Mouse (Mus musculus) midbrain, embryonic 16.5 days (tissue): ENCODE results near the gene Spp2. TPM values are rescaled to one million over a fixed set of nuclear protein-coding genes. Genes with fewer than 3 reads are reported as not detected.

Experiments
- ATAC-seq: fragments of 200-750 bp; cut with Nextera tagmentation; 2 replicates; pipeline ENCODE4 v1.8.0; 2017; ENCODE audit warnings: moderate TSS enrichment
- H3K27ac ChIP-seq: fragments of 300-500 bp; sonication (generic); 2 replicates; pipeline ENCODE4 v1.5.1; 2014; ENCODE audit warnings: mild to moderate bottlenecking, low read length, mixed read lengths
- H3K27me3 ChIP-seq: fragments of 300-500 bp; sonication (generic); 2 replicates; pipeline ENCODE4 v1.6.1; 2014; ENCODE audit warnings: low read depth, low read length, mixed read lengths; ENCODE audit not compliant: control insufficient read depth, insufficient read depth
- H3K36me3 ChIP-seq: fragments of 300-500 bp; sonication (generic); 2 replicates; pipeline ENCODE4 v1.6.1; 2014; ENCODE audit warnings: mild to moderate bottlenecking, low read length, moderate library complexity, mixed read lengths; ENCODE audit not compliant: control insufficient read depth, insufficient read depth
- H3K4me1 ChIP-seq: fragments of 300-500 bp; sonication (generic); 2 replicates; pipeline ENCODE4 v1.6.1; 2014; ENCODE audit warnings: mild to moderate bottlenecking, low read length, mixed read lengths; ENCODE audit not compliant: control insufficient read depth, insufficient read depth
- H3K4me2 ChIP-seq: fragments of 300-500 bp; sonication (generic); 2 replicates; pipeline ENCODE4 v1.6.1; 2014; ENCODE audit warnings: mild to moderate bottlenecking, low read length, mixed read lengths
- H3K4me3 ChIP-seq: fragments of 300-500 bp; sonication (generic); 2 replicates; pipeline ENCODE4 v1.5.1; 2014; ENCODE audit warnings: low read depth, mild to moderate bottlenecking, low read length, moderate library complexity, mixed read lengths
- H3K9ac ChIP-seq: fragments of 300-500 bp; sonication (generic); 2 replicates; pipeline ENCODE4 v1.6.1; 2014; ENCODE audit warnings: low read depth, low read length, mixed read lengths
- H3K9me3 ChIP-seq: fragments of 300-500 bp; sonication (generic); replicated peaks from 2 replicates; pipeline ENCODE4 v1.6.1; 2014; ENCODE audit warnings: mild to moderate bottlenecking, low read length, mixed read lengths; ENCODE audit not compliant: control insufficient read depth, poor library complexity, severe bottlenecking
- WGBS: fragments of 180-500 bp; shearing (Covaris S2); extraction: QIAGEN DNeasy Blood & Tissue Kit; methylation state at CpG from one replicate; pipeline ENCODE4 v1.1.7; 2014; 5-methylcytosine and 5-hydroxymethylcytosine counted together
- polyA plus RNA-seq: library from polyadenylated mRNA; unstranded; fragments of >200 nt; fragmentation: Nextera tagmentation; extraction: Ambion mirVana; gene quantifications from 2 replicates; pipeline ENCODE4 v1.2.1, GENCODE M21; 2015

Gene Spp2
- polyA plus RNA-seq, 1 experiment from 2014 or later = 0.74 TPM

- 94% methylated on average over 4 of the region's 4 CpGs for WGBS
- H3K27ac ChIP-seq = no peak overlapping the region
- no peaks in the 10 kb centered on the region; the same call in 1 of the 2 replicates for H3K9me3 ChIP-seq
- peaks cover 9% of the 10 kb centered on the region; the same call in 1 of the 2 replicates for H3K4me1 ChIP-seq
- no peak overlapping the region for H3K4me2 ChIP-seq
- H3K27me3 ChIP-seq = no peaks in the 10 kb centered on the region
- H3K4me3 ChIP-seq = no peak overlapping the region
- no peak overlapping the region for H3K9ac ChIP-seq
- no peaks in the 10 kb centered on the region for H3K36me3 ChIP-seq
- ATAC-seq = no peak
Measured at GRCm38 (mm10) chr1:88459196-88459595, 52.4 kb downstream of the Spp2 start.

GRCm38 (mm10) chr1:88459655-88460054 lies 52.9 kb downstream of the Spp2 start:
- no peak overlapping the region for H3K27ac ChIP-seq
- H3K4me1 ChIP-seq = peaks cover 9% of the 10 kb centered on the region; the same call in 1 of the 2 replicates
- no peaks in the 10 kb centered on the region; the same call in 1 of the 2 replicates for H3K9me3 ChIP-seq
- H3K36me3 ChIP-seq = no peaks in the 10 kb centered on the region
- ATAC-seq = no peak
- no peak overlapping the region for H3K4me2 ChIP-seq
- H3K27me3 ChIP-seq = no peaks in the 10 kb centered on the region
- WGBS = 79% methylated on average over 5 of the region's 5 CpGs
- H3K9ac ChIP-seq = no peak overlapping the region
- H3K4me3 ChIP-seq = no peak overlapping the region

- Histone ChIP-seq H3K4me2 (no peak overlapping the region), H3K9ac (no peak overlapping the region), H3K4me1 (peaks cover 9% of the 10 kb centered on the region; the same call in 1 of the 2 replicates), H3K36me3 (no peaks in the 10 kb centered on the region), H3K4me3 (no peak overlapping the region), H3K27ac (peak overlapping the region; percentile 40), H3K27me3 (no peaks in the 10 kb centered on the region), H3K9me3 (no peaks in the 10 kb centered on the region; the same call in 1 of the 2 replicates)
- ATAC-seq = peak; percentile 41; the same call in 1 of the 2 replicates
- 19% methylated on average over 1 of the region's 1 CpGs for WGBS
Measured at GRCm38 (mm10) chr1:88461096-88461495, 54.3 kb downstream of the Spp2 start.

- 39% methylated on average over 6 of the region's 6 CpGs for WGBS
- Histone ChIP-seq H3K4me2 (no peak overlapping the region), H3K27ac (no peak overlapping the region), H3K4me3 (no peak overlapping the region), H3K4me1 (peaks cover 6% of the 10 kb centered on the region; the same call in 1 of the 2 replicates), H3K9me3 (no peaks in the 10 kb centered on the region; the same call in 1 of the 2 replicates), H3K36me3 (no peaks in the 10 kb centered on the region), H3K9ac (no peak overlapping the region), H3K27me3 (no peaks in the 10 kb centered on the region)
- no peak for ATAC-seq
Measured at GRCm38 (mm10) chr1:88462484-88462883, 55.7 kb downstream of the Spp2 start.

- no peaks in the 10 kb centered on the region for H3K27me3 ChIP-seq
- H3K4me3 ChIP-seq = no peak overlapping the region
- WGBS = 89% methylated on average over 3 of the region's 3 CpGs
- no peak overlapping the region for H3K9ac ChIP-seq
- peaks cover 6% of the 10 kb centered on the region; the same call in 1 of the 2 replicates for H3K4me1 ChIP-seq
- no peaks in the 10 kb centered on the region; the same call in 1 of the 2 replicates for H3K9me3 ChIP-seq
- no peak overlapping the region for H3K27ac ChIP-seq
- no peak overlapping the region for H3K4me2 ChIP-seq
- H3K36me3 ChIP-seq = no peaks in the 10 kb centered on the region
- ATAC-seq = no peak
Measured at GRCm38 (mm10) chr1:88463241-88463640, 56.5 kb downstream of the Spp2 start.

- no peak overlapping the region for H3K27ac ChIP-seq
- 84% methylated on average over 6 of the region's 6 CpGs for WGBS
Measured at GRCm38 (mm10) chr1:88464109-88464905, 57.5 kb downstream of the Spp2 start.

GRCm38 (mm10) chr1:88465722-88466121 lies 59.0 kb downstream of the Spp2 start:
- no peak for ATAC-seq

More at GRCm38 (mm10) chr1:88464109-88464905, 57.5 kb downstream of the Spp2 start:
- Histone ChIP-seq H3K9ac (no peak overlapping the region), H3K4me1 (peaks cover 6% of the 10 kb centered on the region; the same call in 1 of the 2 replicates), H3K9me3 (no peaks in the 10 kb centered on the region), H3K27me3 (no peaks in the 10 kb centered on the region), H3K36me3 (no peaks in the 10 kb centered on the region), H3K4me3 (no peak overlapping the region), H3K4me2 (no peak overlapping the region)
- no peak for ATAC-seq

GRCm38 (mm10) chr1:88466325-88467064 lies 59.7 kb downstream of the Spp2 start:
- WGBS = 69% methylated on average over 8 of the region's 8 CpGs
- no peaks in the 10 kb centered on the region for H3K36me3 ChIP-seq
- H3K4me2 ChIP-seq = no peak overlapping the region
- no peak overlapping the region for H3K27ac ChIP-seq
- no peak overlapping the region for H3K9ac ChIP-seq
- no peaks in the 10 kb centered on the region for H3K9me3 ChIP-seq
- no peaks in the 10 kb centered on the region for H3K27me3 ChIP-seq
- ATAC-seq = no peak
- no peak overlapping the region for H3K4me3 ChIP-seq
- H3K4me1 ChIP-seq = peaks cover 3% of the 10 kb centered on the region; the same call in 1 of the 2 replicates

More at GRCm38 (mm10) chr1:88465722-88466121, 59.0 kb downstream of the Spp2 start:
- no peak overlapping the region for H3K4me2 ChIP-seq
- no peak overlapping the region for H3K27ac ChIP-seq
- H3K9me3 ChIP-seq = no peaks in the 10 kb centered on the region
- WGBS = 74% methylated on average over 4 of the region's 4 CpGs
- H3K9ac ChIP-seq = no peak overlapping the region
- no peaks in the 10 kb centered on the region for H3K36me3 ChIP-seq
- H3K27me3 ChIP-seq = no peaks in the 10 kb centered on the region
- no peak overlapping the region for H3K4me3 ChIP-seq
- H3K4me1 ChIP-seq = peaks cover 3% of the 10 kb centered on the region; the same call in 1 of the 2 replicates
